ENCODE assay signal across 9 mouse cellular contexts in genomic region chr1:87155531-87156198, GRCm38 (mm10). TPM values are rescaled to one million over a fixed set of nuclear protein-coding genes. Genes with fewer than 3 reads are reported as not detected.
DNase-seq lines count a peak whose midpoint lies in the region; ATAC-seq lines count a peak whose summit lies in the region.
"Had no signal": no experiment of that assay in that cellular context is flagged by ENCODE, and none has a peak within 500 bp of the region (broad histone marks: within the 10 kb centered on the region; RNA-seq: fewer than 3 reads in every experiment).

No protein-coding gene starts in this region.

- H3K4me2 ChIP-seq in heart, embryonic 16.5 days (ENCODE audit: low read depth, low read length), result peak overlapping the region; percentile 51
- H3K4me2 ChIP-seq in forebrain, embryonic 13.5 days, result peak overlapping the region; percentile 69
- peak overlapping the region; percentile 68 for H3K4me2 ChIP-seq in midbrain, embryonic 12.5 days (replicated peaks)

- H3K9me3 ChIP-seq in heart, embryonic 16.5 days (replicated peaks; ENCODE audit: control insufficient read depth, low read length), result no peaks in the 10 kb centered on the region
- H3K9me3 ChIP-seq in forebrain, embryonic 13.5 days (replicated peaks), result no peaks in the 10 kb centered on the region
- H3K9me3 ChIP-seq in midbrain, embryonic 12.5 days, result no peaks in the 10 kb centered on the region

- DNase-seq in heart, postnatal 25 days (ENCODE audit: low spot score), result no peak
- peak; percentile 54 for DNase-seq in R1 (ENCODE audit: low read depth, low spot score)
- DNase-seq in layer of hippocampus, postnatal 25 days (ENCODE audit: extremely low spot score in 1 of 2, low spot score in 1 of 2), result no peak
- DNase-seq in layer of hippocampus, adult 11-12 months (ENCODE audit: low spot score), result no peak
- no peak for DNase-seq in frontal cortex, postnatal 14 days (ENCODE audit: low spot score in 2 of 2)

- 2% methylated on average over 41 of the region's 56 CpGs for WGBS in heart, embryonic 16.5 days
- 1% methylated on average over 30 of the region's 56 CpGs for WGBS in forebrain, embryonic 13.5 days
- 2% methylated on average over 49 of the region's 56 CpGs for WGBS in midbrain, embryonic 12.5 days

- H3K36me3 ChIP-seq in heart, embryonic 16.5 days (ENCODE audit: control insufficient read depth, insufficient read depth), result no peaks in the 10 kb centered on the region
- no peaks in the 10 kb centered on the region for H3K36me3 ChIP-seq in forebrain, embryonic 13.5 days (ENCODE audit: poor library complexity, severe bottlenecking)
- H3K36me3 ChIP-seq in midbrain, embryonic 12.5 days, result no peaks in the 10 kb centered on the region
- H3K36me3 ChIP-seq: G1E had no signal

- peaks cover 95% of the 10 kb centered on the region for H3K27me3 ChIP-seq in heart, embryonic 16.5 days (ENCODE audit: control insufficient read depth, insufficient read depth, low read length)
- peaks cover 92% of the 10 kb centered on the region for H3K27me3 ChIP-seq in forebrain, embryonic 13.5 days
- peaks cover 95% of the 10 kb centered on the region for H3K27me3 ChIP-seq in midbrain, embryonic 12.5 days

- no peak overlapping the region for H3K27ac ChIP-seq in heart, embryonic 16.5 days (ENCODE audit: low read length)
- no peak overlapping the region for H3K27ac ChIP-seq in forebrain, embryonic 13.5 days
- no peak overlapping the region for H3K27ac ChIP-seq in midbrain, embryonic 12.5 days (replicated peaks)

- peak overlapping the region; percentile 33 for H3K4me3 ChIP-seq in heart, embryonic 16.5 days (ENCODE audit: low read length)
- peak overlapping the region; percentile 49 for H3K4me3 ChIP-seq in forebrain, embryonic 13.5 days
- peak overlapping the region; percentile 45 for H3K4me3 ChIP-seq in midbrain, embryonic 12.5 days

- no peaks in the 10 kb centered on the region for H3K4me1 ChIP-seq in heart, embryonic 16.5 days (ENCODE audit: control insufficient read depth, insufficient read depth, low read length)
- peaks cover 31% of the 10 kb centered on the region for H3K4me1 ChIP-seq in forebrain, embryonic 13.5 days
- peaks cover 18% of the 10 kb centered on the region for H3K4me1 ChIP-seq in midbrain, embryonic 12.5 days

- intact Hi-C loops in heart, postnatal 25 days (cut with DNase I), result no loop called here

- H3K9ac ChIP-seq in heart, embryonic 16.5 days (ENCODE audit: low read length), result no peak overlapping the region
- peak overlapping the region; percentile 64 for H3K9ac ChIP-seq in forebrain, embryonic 13.5 days
- peak overlapping the region; percentile 50 for H3K9ac ChIP-seq in midbrain, embryonic 12.5 days (replicated peaks)

- no peak; the same call in 1 of the 2 replicates for ATAC-seq in heart, embryonic 16.5 days (replicated peaks; ENCODE audit: extremely low read depth, insufficient read depth, low FRiP score)
- peak; percentile 57 for ATAC-seq in forebrain, embryonic 13.5 days
- ATAC-seq in midbrain, embryonic 12.5 days (ENCODE audit: low FRiP score, low read depth), result peak; percentile 44

RNA-seq across cellular contexts. Expression of gene Ecel1, which starts 0.7 kb away (rescaled TPM):
- polyA plus RNA-seq in heart, embryonic 16.5 days (2015; fragmentation: Nextera tagmentation; extraction: Ambion mirVana), result 0.71 and 0.88 TPM in 2 replicates
- not detected for total RNA-seq in heart, postnatal 25 days (2021)
- 20.0 and 20.2 TPM in 2 replicates for polyA plus RNA-seq in forebrain, embryonic 13.5 days (2015; fragmentation: Nextera tagmentation; extraction: Ambion mirVana)
- 7.5 and 8.8 TPM in 2 replicates for polyA plus RNA-seq in midbrain, embryonic 12.5 days (2016; fragmentation: Nextera tagmentation; extraction: Ambion mirVana)
- 1 to 10 TPM; 1.4 to 3.6 TPM for total RNA-seq in layer of hippocampus, postnatal 25 days (2021)
- total RNA-seq: G1E had no signal
- polyA plus RNA-seq: G1E had no signal

RNA-seq across cellular contexts. Expression of gene Prss56, which starts 27.4 kb away (rescaled TPM):
- not detected in 2 replicates for polyA plus RNA-seq in heart, embryonic 16.5 days (2015; fragmentation: Nextera tagmentation; extraction: Ambion mirVana)
- total RNA-seq in heart, postnatal 25 days (2021), result not detected
- 0.17 TPM in 1 of 2 replicates, not detected in the other for polyA plus RNA-seq in forebrain, embryonic 13.5 days (2015; fragmentation: Nextera tagmentation; extraction: Ambion mirVana)
- 0.08 and 0.17 TPM in 2 replicates for polyA plus RNA-seq in midbrain, embryonic 12.5 days (2016; fragmentation: Nextera tagmentation; extraction: Ambion mirVana)
- under 1 TPM; 0.34 to 0.42 TPM for total RNA-seq in layer of hippocampus, postnatal 25 days (2021)
- total RNA-seq: G1E had no signal
- polyA plus RNA-seq: G1E had no signal

RNA-seq across cellular contexts. Expression of gene Akp3, which starts 30.9 kb away (rescaled TPM):
- not detected in 2 replicates for polyA plus RNA-seq in heart, embryonic 16.5 days (2015; fragmentation: Nextera tagmentation; extraction: Ambion mirVana)
- not detected for total RNA-seq in heart, postnatal 25 days (2021)
- polyA plus RNA-seq in forebrain, embryonic 13.5 days (2015; fragmentation: Nextera tagmentation; extraction: Ambion mirVana), result not detected in 2 replicates
- polyA plus RNA-seq in midbrain, embryonic 12.5 days (2016; fragmentation: Nextera tagmentation; extraction: Ambion mirVana), result not detected in 2 replicates
- total RNA-seq in layer of hippocampus, postnatal 25 days (2021), result not detected
- polyA plus RNA-seq: G1E had no signal

RNA-seq across cellular contexts. Expression of gene Chrnd, which starts 34.7 kb away (rescaled TPM):
- 0.05 and 0.13 TPM in 2 replicates for polyA plus RNA-seq in heart, embryonic 16.5 days (2015; fragmentation: Nextera tagmentation; extraction: Ambion mirVana)
- not detected for total RNA-seq in heart, postnatal 25 days (2021)
- not detected in 2 replicates for polyA plus RNA-seq in forebrain, embryonic 13.5 days (2015; fragmentation: Nextera tagmentation; extraction: Ambion mirVana)
- polyA plus RNA-seq in midbrain, embryonic 12.5 days (2016; fragmentation: Nextera tagmentation; extraction: Ambion mirVana), result not detected in 2 replicates
- total RNA-seq in layer of hippocampus, postnatal 25 days (2021), result not detected
- total RNA-seq: G1E had no signal
- polyA plus RNA-seq: G1E had no signal

RNA-seq across cellular contexts. Expression of gene Chrng, which starts 48.8 kb away (rescaled TPM):
- 1.1 and 1.6 TPM in 2 replicates for polyA plus RNA-seq in heart, embryonic 16.5 days (2015; fragmentation: Nextera tagmentation; extraction: Ambion mirVana)
- total RNA-seq in heart, postnatal 25 days (2021), result not detected
- not detected in 2 replicates for polyA plus RNA-seq in forebrain, embryonic 13.5 days (2015; fragmentation: Nextera tagmentation; extraction: Ambion mirVana)
- polyA plus RNA-seq in midbrain, embryonic 12.5 days (2016; fragmentation: Nextera tagmentation; extraction: Ambion mirVana), result not detected in 2 replicates
- not detected for total RNA-seq in layer of hippocampus, postnatal 25 days (2021)
- polyA plus RNA-seq: G1E had no signal
